Mouse (Mus musculus) bone marrow, adult 2 months (tissue): ENCODE results near the gene Zfp821. TPM values are rescaled to one million over a fixed set of nuclear protein-coding genes. Genes with fewer than 3 reads are reported as not detected.

Experiments
- H3K27ac ChIP-seq: fragments of 200-500 bp; 2 replicates; pipeline ENCODE4 v1.5.1; 2012; ENCODE audit warnings: low read depth, mild to moderate bottlenecking, control low read depth, inconsistent platforms, low read length; ENCODE audit not compliant: control insufficient read depth, poor library complexity, insufficient read depth
- H3K4me1 ChIP-seq: fragments of 200-500 bp; 2 replicates; pipeline ENCODE4 v1.6.1; 2011; ENCODE audit warnings: low read length; ENCODE audit not compliant: control insufficient read depth, insufficient read depth
- H3K4me3 ChIP-seq: fragments of 200-500 bp; replicated peaks from 2 replicates; pipeline ENCODE3; 2011; ENCODE audit warnings: mild to moderate bottlenecking, low read depth, low read length, control low read depth; ENCODE audit not compliant: control insufficient read depth
- CTCF ChIP-seq: fragments of 200-500 bp; IDR thresholded peaks from 2 replicates; pipeline ENCODE4 v1.5.1; 2011; ENCODE audit warnings: low read length, control low read depth; ENCODE audit not compliant: control insufficient read depth, insufficient read depth
- POLR2A ChIP-seq: fragments of 200-500 bp; IDR thresholded peaks from 2 replicates; pipeline ENCODE4 v1.6.1; 2011; ENCODE audit warnings: low read depth, mild to moderate bottlenecking, control low read depth, low read length, borderline replicate concordance; ENCODE audit not compliant: control insufficient read depth
- WGBS: fragments of 180-500 bp; shearing (Covaris S2); methylation state at CpG from one replicate; pipeline ENCODE4 v1.1.7; 2018; 5-methylcytosine and 5-hydroxymethylcytosine counted together
- polyA plus RNA-seq: library from polyadenylated mRNA; stranded (reverse); fragments of >200 nt; gene quantifications from 2 replicates; pipeline ENCODE4 v1.2.4, GENCODE M21; 2011; ENCODE audit warnings: low replicate concordance; ENCODE audit not compliant: missing spikeins, insufficient read depth, insufficient read length

Zfp821 gene
- polyA plus RNA-seq, 1 experiment: 18.6 TPM

DNA sequence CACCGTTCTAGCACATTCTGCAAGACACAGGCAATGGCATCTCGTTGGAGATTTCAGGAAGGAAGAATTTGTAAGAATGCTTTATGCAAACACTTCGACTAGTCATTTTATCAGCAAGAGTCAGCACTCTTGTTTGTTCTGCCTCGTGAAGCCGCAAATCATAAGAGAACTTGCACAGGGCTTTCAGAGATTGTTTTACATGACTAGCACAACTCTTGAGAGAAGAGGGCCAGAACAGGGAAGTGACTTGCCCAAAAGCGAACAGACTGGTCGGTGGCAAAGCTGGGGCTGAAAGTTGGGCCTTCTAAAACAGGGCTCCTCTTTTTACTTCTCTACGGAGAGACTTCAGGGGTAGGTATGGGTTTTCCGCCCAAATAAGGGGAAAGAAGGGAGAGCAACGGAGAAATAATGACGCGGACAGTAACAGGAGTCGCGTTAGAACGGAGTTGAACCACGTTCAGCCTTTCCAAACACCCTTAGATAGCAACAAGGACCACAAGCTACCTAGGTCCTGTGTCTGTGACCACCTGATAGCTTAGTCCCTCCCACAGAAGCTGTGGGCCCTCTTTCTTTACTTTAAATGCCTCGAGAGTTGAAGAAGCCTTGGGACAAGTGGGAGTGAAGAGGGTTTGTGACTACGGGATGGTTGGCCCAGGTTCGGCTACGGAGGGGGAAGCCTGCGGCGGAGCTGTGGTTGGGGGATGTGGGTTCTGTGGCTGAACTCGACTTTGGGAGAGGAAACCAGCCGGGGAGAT, 604 bp upstream of the Zfp821 start:
- no peak for TF ChIP-seq CTCF
- no peak for TF ChIP-seq POLR2A
- Histone ChIP-seq H3K27ac (peak overlapping the region; percentile 95), H3K4me1 (no peaks in the 10 kb centered on the region; the same call in 1 of the 2 replicates), H3K4me3 (peak overlapping the region; percentile 78)
- 2% methylated on average over 24 of the region's 24 CpGs for WGBS

DNA sequence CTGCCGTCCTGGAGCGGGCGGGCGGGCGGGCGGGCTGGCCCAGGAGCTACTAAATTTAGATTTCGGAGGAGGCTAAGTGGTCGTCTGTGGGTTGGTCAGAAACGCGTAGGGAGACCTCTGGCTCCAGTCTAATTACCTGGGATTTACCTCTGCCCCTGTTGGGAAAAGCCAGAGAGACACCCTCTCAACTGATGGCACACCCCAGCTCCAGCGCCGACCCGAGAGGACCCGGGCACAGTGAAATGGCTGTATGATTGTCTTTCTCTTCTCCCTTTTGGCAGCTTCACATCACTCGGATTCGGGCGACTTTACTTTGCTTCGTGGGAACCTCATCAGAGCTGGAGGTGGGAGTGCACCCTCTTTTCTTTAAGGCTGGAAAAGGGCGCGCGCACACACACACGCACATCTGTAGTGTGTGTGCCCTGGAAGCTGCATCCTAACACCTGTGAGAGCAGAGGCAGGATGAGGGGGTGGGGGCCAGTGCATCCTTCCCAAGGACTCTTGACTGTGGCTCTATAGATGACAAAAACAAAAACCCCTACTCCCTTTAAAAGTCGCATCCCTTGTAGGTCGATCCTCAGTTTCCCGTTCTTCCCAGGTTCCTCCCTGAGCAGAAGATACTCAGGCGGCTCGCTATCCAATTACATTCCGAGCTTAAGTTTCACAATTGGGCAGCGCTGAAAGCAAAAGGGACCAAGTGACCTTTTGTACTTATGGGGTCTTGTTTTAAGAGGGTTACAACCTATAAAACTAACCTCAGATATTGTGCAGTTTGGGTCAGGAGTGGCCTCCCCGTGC, 929 bp downstream of the Zfp821 start:
- 9% methylated on average over 27 of the region's 30 CpGs for WGBS
- Histone ChIP-seq H3K4me3 (peak overlapping the region; percentile 56), H3K4me1 (no peaks in the 10 kb centered on the region; the same call in 1 of the 2 replicates), H3K27ac (peak overlapping the region; percentile 12; the same call in 1 of the 2 replicates)
- TF ChIP-seq CTCF (no peak), POLR2A (no peak)

DNA sequence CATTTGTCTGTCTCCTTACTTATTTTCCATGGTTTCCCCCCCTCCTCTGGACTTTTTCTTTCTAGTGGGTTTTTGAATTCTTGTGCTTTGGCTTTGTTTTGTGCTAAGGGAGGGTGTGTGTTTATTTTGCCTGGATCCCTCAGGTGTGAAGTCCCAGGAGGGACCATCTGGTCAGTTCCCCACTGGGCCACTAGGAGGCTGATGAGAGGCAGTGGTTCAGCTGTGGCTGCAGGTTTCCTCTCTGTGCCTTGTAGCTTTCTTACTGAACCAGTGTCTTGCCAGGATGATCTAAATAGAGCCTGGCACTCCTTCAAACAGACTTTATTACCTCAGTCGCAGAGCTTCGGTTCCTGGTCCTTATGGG, 1.5 kb downstream of the Zfp821 start:
- H3K4me1 ChIP-seq: no peaks in the 10 kb centered on the region; the same call in 1 of the 2 replicates
- WGBS: 4% methylated on average over 2 of the region's 2 CpGs
- TF ChIP-seq CTCF (peak; percentile 94), POLR2A (no peak)
- peak overlapping the region; percentile 31 for H3K4me3 ChIP-seq
- no peak overlapping the region for H3K27ac ChIP-seq

DNA sequence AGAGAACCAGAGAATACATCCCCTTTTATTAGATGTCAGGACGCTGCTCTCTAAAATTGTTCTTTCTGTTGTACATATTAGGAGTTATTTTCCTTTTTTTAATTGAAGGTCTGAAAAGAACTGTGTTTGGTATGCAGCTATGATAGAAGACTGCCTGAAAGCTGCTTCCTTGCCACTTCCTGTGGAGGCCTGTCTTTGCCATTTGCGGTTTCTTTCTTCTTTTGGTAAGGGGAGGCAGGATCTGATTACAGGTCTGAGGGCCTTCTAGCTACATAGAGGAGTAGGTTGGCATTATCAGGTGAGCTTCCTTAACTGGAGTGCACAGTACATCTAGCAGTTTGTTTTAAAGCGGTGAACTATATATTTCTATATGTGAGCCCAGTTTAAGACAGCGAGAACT, 2.6 kb downstream of the Zfp821 start:
- TF ChIP-seq CTCF (no peak), POLR2A (no peak)
- Histone ChIP-seq H3K4me1 (no peaks in the 10 kb centered on the region; the same call in 1 of the 2 replicates), H3K4me3 (no peak overlapping the region), H3K27ac (no peak overlapping the region)
- WGBS: 73% methylated on average over 4 of the region's 4 CpGs

DNA sequence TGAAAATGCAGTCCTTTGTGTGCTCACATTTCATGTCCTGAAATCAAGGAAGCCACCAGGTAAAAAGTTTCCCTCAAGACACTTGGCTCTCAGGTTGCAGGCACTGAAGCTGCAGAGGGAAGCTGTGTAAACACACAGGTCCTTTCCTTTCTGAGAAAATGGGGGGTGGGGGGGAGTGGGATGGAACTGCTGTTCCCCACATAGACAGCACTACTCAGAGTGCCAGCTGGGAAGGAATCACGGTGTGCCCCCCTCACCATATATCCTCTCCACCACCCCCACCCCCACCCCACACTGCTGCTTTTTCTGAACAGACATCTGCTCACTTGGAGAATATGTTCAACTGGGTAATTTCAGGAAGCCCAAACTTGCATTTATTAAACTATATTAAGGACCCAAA, 7.2 kb downstream of the Zfp821 start:
- Histone ChIP-seq H3K27ac (no peak overlapping the region), H3K4me1 (no peaks in the 10 kb centered on the region; the same call in 1 of the 2 replicates), H3K4me3 (no peak overlapping the region)
- 67% methylated on average over 1 of the region's 1 CpGs for WGBS
- TF ChIP-seq POLR2A (no peak), CTCF (no peak)

DNA sequence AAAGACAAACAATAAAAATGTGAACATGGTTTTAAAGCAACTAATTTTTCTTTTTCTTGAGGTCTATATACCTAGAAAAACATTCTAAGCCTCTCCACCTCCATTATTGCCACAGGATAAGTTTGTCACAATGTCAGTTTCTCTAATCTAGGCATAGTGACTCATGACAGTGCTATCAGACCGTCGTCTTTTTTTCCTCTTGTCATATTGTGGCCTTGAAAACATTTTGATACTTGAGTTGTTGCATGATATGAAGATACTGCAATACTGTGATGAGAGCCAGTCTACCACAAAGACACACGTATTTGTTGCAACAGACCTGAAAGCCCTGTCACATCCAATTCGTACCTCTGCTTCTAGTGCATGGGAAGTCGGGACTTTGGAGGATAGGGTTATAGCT, 9.6 kb downstream of the Zfp821 start:
- H3K4me3 ChIP-seq: no peak overlapping the region
- 74% methylated on average over 5 of the region's 5 CpGs for WGBS
- TF ChIP-seq POLR2A: no peak
- TF ChIP-seq CTCF: no peak
- H3K27ac ChIP-seq: no peak overlapping the region
- no peaks in the 10 kb centered on the region for H3K4me1 ChIP-seq

DNA sequence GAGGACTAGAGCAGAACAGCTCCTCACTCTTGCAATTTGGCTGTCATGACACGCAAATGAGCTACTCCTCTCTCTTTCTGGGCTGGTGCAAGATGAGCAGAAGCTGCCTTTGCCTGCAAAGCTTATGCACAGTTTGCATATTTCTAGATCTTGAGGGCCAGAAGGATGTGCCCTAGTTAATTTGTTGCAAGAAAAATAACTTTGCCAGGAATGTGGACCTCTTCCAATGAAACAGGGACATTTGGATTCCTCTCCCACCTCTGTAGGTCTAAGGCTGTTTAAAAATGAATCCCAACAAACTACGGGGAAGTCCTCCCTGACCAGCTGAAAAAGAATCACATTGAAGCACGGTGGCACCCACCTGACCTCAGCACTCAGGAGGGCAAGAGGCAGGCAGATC, 19.8 kb downstream of the Zfp821 start:
- H3K4me1 ChIP-seq: no peaks in the 10 kb centered on the region
- TF ChIP-seq POLR2A (no peak), CTCF (no peak)
- no peak overlapping the region for H3K4me3 ChIP-seq
- 89% methylated on average over 3 of the region's 3 CpGs for WGBS
- H3K27ac ChIP-seq: no peak overlapping the region

DNA sequence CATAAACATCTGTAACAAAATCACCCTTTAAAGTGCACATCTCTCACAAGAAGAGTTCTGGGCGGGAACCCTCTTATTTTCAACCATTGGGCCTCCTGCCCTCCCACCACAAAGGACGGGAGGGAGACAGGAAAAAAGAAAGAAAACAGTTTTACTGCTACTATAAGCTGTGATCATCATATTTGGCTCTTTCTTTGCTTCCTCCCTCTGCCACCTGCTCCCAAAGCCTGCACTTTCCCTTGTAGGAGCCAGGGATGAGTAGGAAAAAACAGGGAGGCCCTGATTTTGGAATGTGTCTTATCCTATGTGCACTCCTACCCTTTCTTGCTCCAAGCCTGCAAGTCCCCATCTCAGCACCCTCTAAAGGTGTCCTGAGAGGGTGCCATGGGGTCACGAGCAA, 25.7 kb downstream of the Zfp821 start:
- no peaks in the 10 kb centered on the region for H3K4me1 ChIP-seq
- no peak overlapping the region for H3K4me3 ChIP-seq
- TF ChIP-seq POLR2A (no peak), CTCF (no peak)
- no peak overlapping the region for H3K27ac ChIP-seq
- WGBS: 74% methylated on average over 3 of the region's 3 CpGs

DNA sequence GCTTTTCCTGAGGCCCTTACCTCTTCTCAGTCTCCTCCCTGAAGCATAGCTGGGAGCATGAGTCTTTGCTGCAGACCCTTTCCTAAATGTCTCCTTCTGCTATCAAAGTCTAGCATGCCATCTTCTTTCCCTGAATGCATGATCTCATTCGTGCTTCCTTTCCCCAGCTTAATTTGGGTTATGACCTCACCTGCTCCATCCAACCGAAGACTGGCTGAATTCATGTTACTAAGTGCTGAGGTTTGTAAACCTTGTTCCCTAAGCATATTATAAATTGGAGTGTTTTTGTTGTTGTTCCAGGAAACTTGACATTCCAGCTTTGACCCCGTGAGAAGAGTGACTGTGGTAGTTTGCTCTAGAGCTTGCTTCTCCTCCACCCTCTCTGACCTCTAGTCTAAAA, 28.7 kb downstream of the Zfp821 start:
- 88% methylated on average over 3 of the region's 3 CpGs for WGBS
- Histone ChIP-seq H3K27ac (no peak overlapping the region), H3K4me3 (no peak overlapping the region), H3K4me1 (no peaks in the 10 kb centered on the region; the same call in 1 of the 2 replicates)
- TF ChIP-seq POLR2A (no peak), CTCF (no peak)
